In genomic region chr6:72550025-72550424, GRCm38 (mm10) we compare ENCODE assay signal across 12 mouse cellular contexts. TPM values are rescaled to one million over a fixed set of nuclear protein-coding genes. Genes with fewer than 3 reads are reported as not detected.
A peak's percentile ranks its signal among the peaks of the same experiment; 100 is the strongest.
DNase-seq lines count a peak whose midpoint lies in the region; ATAC-seq and TF ChIP-seq lines count a peak whose summit lies in the region.
"Had no signal": no experiment of that assay in that cellular context is flagged by ENCODE, and none has a peak within 500 bp of the region (broad histone marks: within the 10 kb centered on the region; RNA-seq: fewer than 3 reads in every experiment).

No protein-coding gene starts in this region.

- H3K4me3 ChIP-seq in lung, postnatal 0 days (ENCODE audit: low read depth, low read length): 0 out of 2 replicates have a peak overlapping the region, but pooled peaks have one; percentile 1
- peak overlapping the region; percentile 41 for H3K4me3 ChIP-seq in brown adipose tissue, adult 24 weeks (ENCODE audit: insufficient read depth, low read depth, low read length)
- no peak overlapping the region for H3K4me3 ChIP-seq in liver, embryonic 13.5 days (replicated peaks)
- no peak overlapping the region for H3K4me3 ChIP-seq in midbrain, embryonic 10.5 days
- H3K4me3 ChIP-seq: heart, embryonic 13.5 days; hindbrain, embryonic 15.5 days had no signal

- WGBS in lung, postnatal 0 days: 61% methylated on average over 6 of the region's 6 CpGs
- WGBS in liver, embryonic 13.5 days (ENCODE audit: insufficient replicate concordance): 43% methylated on average over 6 of the region's 6 CpGs
- 64% methylated on average over 6 of the region's 6 CpGs for WGBS in midbrain, embryonic 10.5 days

- ATAC-seq in lung, postnatal 0 days: no peak
- no peak for ATAC-seq in liver, embryonic 13.5 days (ENCODE audit: low read depth)

- DNase-seq in lung, postnatal 0 days (ENCODE audit: low spot score): no peak
- DNase-seq in lung, adult 18-20 months: no peak
- no peak for DNase-seq in liver, embryonic 13.5 days
- DNase-seq in thymus, postnatal 14 days: no peak
- DNase-seq in midbrain, embryonic 10.5 days (ENCODE audit: low spot score): no peak
- DNase-seq in ovary, postnatal 14 days (ENCODE audit: low spot score): no peak
- DNase-seq: cerebellum, postnatal 10 days; kidney, postnatal 10 days had no signal

- H3K9me3 ChIP-seq in lung, postnatal 0 days (ENCODE audit: low read length): no peaks in the 10 kb centered on the region
- H3K9me3 ChIP-seq in liver, embryonic 13.5 days (replicated peaks): 0 out of 2 replicates have a peak, but pooled peaks cover 2% of the 10 kb centered on the region
- H3K9me3 ChIP-seq in midbrain, embryonic 10.5 days (replicated peaks): no peaks in the 10 kb centered on the region
- H3K9me3 ChIP-seq: heart, embryonic 13.5 days; hindbrain, embryonic 15.5 days had no signal

- H3K4me1 ChIP-seq in lung, postnatal 0 days (ENCODE audit: insufficient read depth, low read depth, low read length): no peaks in the 10 kb centered on the region; the same call in 1 of the 2 replicates
- H3K4me1 ChIP-seq in brown adipose tissue, adult 24 weeks (ENCODE audit: control insufficient read depth, insufficient read depth, insufficient read length, low read length): no peaks in the 10 kb centered on the region
- H3K4me1 ChIP-seq in liver, embryonic 13.5 days (replicated peaks): peaks cover 58% of the 10 kb centered on the region
- H3K4me1 ChIP-seq in midbrain, embryonic 10.5 days: peaks cover 31% of the 10 kb centered on the region

- no peak overlapping the region for H3K27ac ChIP-seq in lung, postnatal 0 days (ENCODE audit: low read length)
- H3K27ac ChIP-seq in brown adipose tissue, adult 24 weeks (replicated peaks; ENCODE audit: low read depth, low read length): peak overlapping the region; percentile 69
- H3K27ac ChIP-seq in liver, embryonic 13.5 days: no peak overlapping the region
- H3K27ac ChIP-seq in midbrain, embryonic 10.5 days (replicated peaks): no peak overlapping the region
- H3K27ac ChIP-seq: heart, embryonic 13.5 days; hindbrain, embryonic 15.5 days had no signal

- no peaks in the 10 kb centered on the region for H3K27me3 ChIP-seq in lung, postnatal 0 days (replicated peaks; ENCODE audit: insufficient read depth, low read length)
- H3K27me3 ChIP-seq in liver, embryonic 13.5 days: 0 out of 2 replicates have a peak, but pooled peaks cover 6% of the 10 kb centered on the region
- H3K27me3 ChIP-seq in midbrain, embryonic 10.5 days (ENCODE audit: low read depth, poor library complexity, severe bottlenecking): no peaks in the 10 kb centered on the region
- H3K27me3 ChIP-seq: heart, embryonic 13.5 days; hindbrain, embryonic 15.5 days had no signal

- TF ChIP-seq CTCF in lung, postnatal 0 days (IDR thresholded peaks at IDR 0.05): no peak

- no peaks in the 10 kb centered on the region for H3K36me3 ChIP-seq in lung, postnatal 0 days (ENCODE audit: insufficient read depth, low read length)
- 0 out of 2 replicates have a peak, but pooled peaks cover 3% of the 10 kb centered on the region for H3K36me3 ChIP-seq in liver, embryonic 13.5 days
- H3K36me3 ChIP-seq in midbrain, embryonic 10.5 days: no peaks in the 10 kb centered on the region
- H3K36me3 ChIP-seq: hindbrain, embryonic 15.5 days had no signal

- H3K4me2 ChIP-seq in lung, postnatal 0 days (replicated peaks; ENCODE audit: low read depth, low read length): 0 out of 2 replicates have a peak overlapping the region, but pooled peaks have one; percentile 11
- H3K4me2 ChIP-seq in liver, embryonic 13.5 days: peak overlapping the region; percentile 55
- H3K4me2 ChIP-seq: heart, embryonic 13.5 days; hindbrain, embryonic 15.5 days had no signal

- no peak overlapping the region for H3K9ac ChIP-seq in lung, postnatal 0 days (replicated peaks; ENCODE audit: low read depth)
- peak overlapping the region; percentile 46; the same call in 1 of the 2 replicates for H3K9ac ChIP-seq in liver, embryonic 13.5 days
- H3K9ac ChIP-seq: heart, embryonic 13.5 days; hindbrain, embryonic 15.5 days had no signal

- TF ChIP-seq EP300 in lung, postnatal 0 days (IDR thresholded peaks at IDR 0.05): no peak

RNA-seq across cellular contexts. Expression of gene Capg, which starts 5.8 kb away (rescaled TPM):
- polyA plus RNA-seq in lung, postnatal 0 days (2015; fragmentation: Nextera tagmentation; extraction: Ambion mirVana): 136 and 148 TPM in 2 replicates
- polyA plus RNA-seq in brown adipose tissue, adult 24 weeks (2012; ENCODE audit: insufficient read depth, insufficient read length, missing spikeins): 8.2 and 11.9 TPM in 2 replicates
- 13.9 and 15.2 TPM in 2 replicates for polyA plus RNA-seq in liver, embryonic 13.5 days (2015; fragmentation: Nextera tagmentation; extraction: Ambion mirVana)
- polyA plus RNA-seq in midbrain, embryonic 10.5 days (2016; fragmentation: Nextera tagmentation; extraction: Ambion mirVana): 9.7 and 11.1 TPM in 2 replicates

RNA-seq across cellular contexts. Expression of gene Sh2d6, which starts 28.5 kb away (rescaled TPM):
- not detected in 2 replicates for polyA plus RNA-seq in lung, postnatal 0 days (2015; fragmentation: Nextera tagmentation; extraction: Ambion mirVana)
- polyA plus RNA-seq in brown adipose tissue, adult 24 weeks (2012; ENCODE audit: insufficient read depth, insufficient read length, missing spikeins): not detected in 2 replicates
- not detected in 2 replicates for polyA plus RNA-seq in liver, embryonic 13.5 days (2015; fragmentation: Nextera tagmentation; extraction: Ambion mirVana)
- polyA plus RNA-seq in midbrain, embryonic 10.5 days (2016; fragmentation: Nextera tagmentation; extraction: Ambion mirVana): 0.23 and 0.39 TPM in 2 replicates
- polyA plus RNA-seq: liver, adult 2 months had no signal

RNA-seq across cellular contexts. Expression of gene Elmod3, which starts 48.2 kb away (rescaled TPM):
- polyA plus RNA-seq in lung, postnatal 0 days (2015; fragmentation: Nextera tagmentation; extraction: Ambion mirVana): 15.9 and 19.7 TPM in 2 replicates
- polyA plus RNA-seq in brown adipose tissue, adult 24 weeks (2012; ENCODE audit: insufficient read depth, insufficient read length, missing spikeins): 21.2 and 31.5 TPM in 2 replicates
- 5.1 and 6.1 TPM in 2 replicates for polyA plus RNA-seq in liver, embryonic 13.5 days (2015; fragmentation: Nextera tagmentation; extraction: Ambion mirVana)
- polyA plus RNA-seq in midbrain, embryonic 10.5 days (2016; fragmentation: Nextera tagmentation; extraction: Ambion mirVana): 14.2 and 15.5 TPM in 2 replicates

RNA-seq across cellular contexts. Expression of gene Retsat, which starts 48.2 kb away (rescaled TPM):
- polyA plus RNA-seq in lung, postnatal 0 days (2015; fragmentation: Nextera tagmentation; extraction: Ambion mirVana): 38.9 and 42.7 TPM in 2 replicates
- polyA plus RNA-seq in brown adipose tissue, adult 24 weeks (2012; ENCODE audit: insufficient read depth, insufficient read length, missing spikeins): 119 and 173 TPM in 2 replicates
- 13.2 and 14.6 TPM in 2 replicates for polyA plus RNA-seq in liver, embryonic 13.5 days (2015; fragmentation: Nextera tagmentation; extraction: Ambion mirVana)
- polyA plus RNA-seq in midbrain, embryonic 10.5 days (2016; fragmentation: Nextera tagmentation; extraction: Ambion mirVana): 8.2 and 8.4 TPM in 2 replicates

Comparison
In these comparisons a context has a peak if more than half of its experiments do, and no peak if none do; other contexts are left out.
1. H3K4me3 ChIP-seq: peak in lung, postnatal 0 days (single experiment) and brown adipose tissue, adult 24 weeks (single experiment); none in liver, embryonic 13.5 days (single experiment) and midbrain, embryonic 10.5 days (single experiment).